Mouse (Mus musculus): Measurements from ENCODE around the gene Ywhae.
A peak's percentile ranks its signal among the peaks of the same experiment; 100 is the strongest.

Gene Ywhae

DNA sequence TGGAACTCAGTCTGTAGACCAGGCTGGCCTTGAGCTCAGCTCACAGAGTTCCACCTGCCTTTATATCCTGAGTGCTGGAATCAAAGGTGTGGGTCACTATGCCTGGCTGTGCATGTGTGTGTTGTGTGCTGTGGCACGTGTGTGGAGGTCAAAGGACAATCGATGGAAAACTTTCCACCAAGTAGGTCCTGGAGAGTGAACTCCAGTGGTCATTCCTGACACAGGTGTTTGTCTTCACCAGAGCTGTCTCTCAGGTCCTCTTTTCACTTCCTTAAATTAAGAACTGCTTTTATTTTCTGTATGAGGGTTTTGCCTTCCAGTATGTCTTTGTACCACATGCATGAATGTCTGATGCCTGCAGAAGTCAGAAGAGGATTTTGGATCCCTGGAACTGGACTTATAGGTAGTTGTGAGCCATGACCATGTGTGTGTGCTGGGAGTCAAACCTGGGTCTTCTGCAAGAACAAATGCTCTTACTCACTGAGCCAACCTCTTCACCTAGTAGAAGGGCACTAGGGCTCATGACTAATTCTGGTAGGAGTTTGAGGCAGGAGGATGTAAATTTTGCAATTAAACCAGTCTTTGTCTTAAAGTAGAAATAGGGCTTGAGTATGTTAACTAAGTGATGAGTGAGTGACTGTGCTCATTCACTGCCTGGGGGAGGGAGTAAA is 5.3 kb downstream of the Ywhae start:
- DNase-seq (ENCODE audit: low spot score), result no peak

DNA sequence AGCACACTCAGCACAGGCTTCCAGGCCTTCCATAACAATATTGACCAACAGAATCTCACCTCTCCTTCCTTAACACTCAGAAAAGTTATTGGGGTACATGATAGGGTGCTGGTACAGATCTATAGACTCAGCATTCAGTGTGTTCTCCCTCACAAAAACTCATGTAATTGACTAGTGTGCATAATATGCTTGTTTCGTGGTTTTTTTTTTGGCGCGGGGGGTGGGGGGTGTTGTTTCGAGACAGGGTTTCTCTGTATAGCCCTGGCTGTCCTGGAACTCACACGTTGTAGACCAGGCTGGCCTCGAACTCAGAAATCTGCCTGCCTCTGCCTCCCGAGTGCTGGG is 5.8 kb downstream of the Ywhae start:
- no peak for DNase-seq (ENCODE audit: low spot score)

DNA sequence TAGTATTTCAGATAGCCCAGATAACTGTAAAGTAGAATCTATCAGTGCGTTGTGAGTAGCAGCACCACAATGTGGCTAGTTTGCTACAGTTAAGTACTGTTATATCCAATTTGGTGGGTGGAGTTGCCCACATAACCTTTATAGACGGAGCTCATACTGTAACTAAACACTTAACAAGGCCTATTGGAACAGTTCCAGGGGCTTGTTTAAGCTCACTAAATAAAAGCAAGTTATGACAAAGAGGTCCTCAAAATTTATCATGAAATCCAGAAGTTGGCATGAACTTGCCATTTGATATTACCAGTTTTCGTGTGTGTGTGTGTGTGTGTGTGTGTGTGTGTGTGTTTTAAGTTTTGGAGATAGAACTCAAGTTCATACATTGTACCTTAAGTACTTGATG is 7.5 kb downstream of the Ywhae start:
- DNase-seq (ENCODE audit: low spot score), result no peak

DNA sequence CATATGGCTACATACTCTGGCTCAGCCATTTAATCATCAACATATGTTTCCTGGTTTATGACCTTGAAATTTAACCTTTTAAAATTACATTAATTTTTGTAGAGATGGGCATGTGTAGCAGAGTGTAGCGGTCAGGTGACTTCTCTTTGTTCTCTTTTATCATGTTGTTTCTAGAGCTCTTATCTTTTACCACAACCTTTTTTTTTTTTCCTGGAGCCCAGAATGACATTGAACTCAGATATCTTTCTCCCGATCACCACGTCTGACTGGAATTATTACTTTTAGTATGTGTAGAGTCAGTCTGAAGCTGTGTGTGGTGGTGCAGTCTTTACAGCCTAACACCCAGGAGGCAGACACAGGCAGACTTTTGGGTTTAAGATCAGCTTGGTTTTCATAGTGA is 8.9 kb downstream of the Ywhae start:
- no peak for DNase-seq (ENCODE audit: low spot score)

DNA sequence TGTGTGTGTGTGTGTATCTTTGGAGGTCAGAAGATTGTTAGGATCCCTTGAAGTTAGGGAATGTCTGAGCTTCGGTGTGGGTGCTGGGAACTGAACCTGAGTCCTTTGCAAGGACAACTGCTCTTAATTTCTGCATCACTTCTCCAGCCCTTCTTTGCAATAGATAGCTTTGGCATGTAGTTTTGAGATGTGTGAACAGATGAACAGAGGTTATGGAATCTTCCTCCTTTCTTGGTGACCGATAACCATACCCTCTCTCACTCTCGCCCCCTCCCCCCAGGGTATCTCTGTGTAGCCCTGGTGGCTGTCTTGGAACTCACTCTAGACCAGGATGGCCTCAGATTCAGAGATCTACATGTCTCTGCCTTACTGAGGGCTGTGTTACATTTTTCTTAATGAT is 12.1 kb downstream of the Ywhae start:
- DNase-seq (ENCODE audit: low spot score), result no peak

DNA sequence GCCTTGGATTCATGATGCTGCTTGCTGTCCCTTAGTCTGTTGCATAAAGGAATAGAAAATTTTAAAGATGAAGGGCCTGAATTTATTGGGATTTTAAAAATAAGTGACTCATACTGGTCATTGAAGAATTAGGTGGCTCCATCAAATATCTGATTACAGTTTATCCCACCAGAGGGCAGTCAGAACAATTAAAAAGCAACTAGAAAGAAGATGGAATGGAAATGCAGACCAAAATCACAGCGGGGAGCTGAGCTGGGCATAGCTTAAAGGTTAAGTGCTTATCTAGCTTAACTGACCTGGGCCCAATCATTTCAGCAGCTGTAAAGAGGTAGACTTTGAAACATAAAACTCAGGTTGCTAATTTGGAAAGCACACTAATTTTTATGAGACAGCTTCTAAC is 17.9 kb downstream of the Ywhae start:
- DNase-seq (ENCODE audit: low spot score), result no peak

DNA sequence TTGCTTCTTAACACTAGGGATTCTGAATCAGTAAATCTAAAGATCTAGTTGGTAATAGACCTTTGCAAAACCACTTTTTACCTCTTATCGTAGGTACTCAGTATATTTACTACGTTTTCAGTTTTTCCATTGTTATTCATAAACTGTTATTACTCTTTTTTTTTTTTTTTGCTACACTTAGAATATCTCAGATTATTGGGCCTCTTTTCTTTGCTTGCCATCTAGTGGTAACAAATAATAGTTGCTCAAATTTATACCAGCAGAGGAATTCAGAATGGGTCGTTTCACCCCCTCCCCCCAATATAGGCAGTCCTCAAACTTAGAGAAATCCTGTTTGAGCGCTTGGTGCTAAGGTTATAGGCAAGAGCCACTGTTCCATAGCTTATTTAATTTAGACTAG is 18.4 kb downstream of the Ywhae start:
- DNase-seq (ENCODE audit: low spot score), result no peak

DNA sequence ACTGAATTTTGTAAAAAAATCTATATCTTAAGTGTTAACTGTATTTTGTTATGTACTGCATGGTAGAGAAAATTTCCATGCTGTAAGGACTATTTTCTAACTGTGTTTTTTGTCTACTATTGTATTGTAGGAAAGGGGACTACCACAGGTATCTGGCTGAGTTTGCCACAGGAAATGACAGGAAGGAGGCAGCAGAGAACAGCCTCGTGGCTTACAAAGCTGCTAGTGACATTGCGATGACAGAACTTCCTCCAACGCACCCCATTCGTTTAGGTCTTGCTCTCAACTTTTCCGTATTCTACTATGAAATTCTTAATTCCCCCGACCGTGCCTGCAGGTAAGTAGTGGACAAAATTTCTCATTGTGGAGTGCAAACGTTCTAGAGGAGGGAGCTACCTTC is 24.0 kb downstream of the Ywhae start:
- DNase-seq (ENCODE audit: low spot score), result no peak

DNA sequence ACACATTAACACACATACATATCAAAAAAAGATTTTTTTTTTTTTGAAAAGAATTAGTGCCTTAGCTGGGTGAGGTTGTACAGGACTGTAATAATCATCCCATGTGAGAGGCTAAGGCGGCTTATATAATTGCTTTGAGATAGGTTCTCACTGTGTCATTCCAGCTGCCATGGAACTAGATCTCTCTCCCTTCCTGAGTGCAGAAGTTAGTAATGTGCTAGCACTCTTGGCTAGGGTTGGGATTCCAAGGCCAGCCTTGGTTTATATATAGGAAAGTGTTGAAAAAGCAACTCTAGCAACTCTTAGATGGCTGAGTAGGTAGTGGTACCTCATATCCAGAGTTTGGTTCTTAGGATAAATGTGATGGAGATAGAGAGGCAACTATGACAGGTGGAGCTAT is 25.9 kb downstream of the Ywhae start:
- DNase-seq (ENCODE audit: low spot score), result no peak

DNA sequence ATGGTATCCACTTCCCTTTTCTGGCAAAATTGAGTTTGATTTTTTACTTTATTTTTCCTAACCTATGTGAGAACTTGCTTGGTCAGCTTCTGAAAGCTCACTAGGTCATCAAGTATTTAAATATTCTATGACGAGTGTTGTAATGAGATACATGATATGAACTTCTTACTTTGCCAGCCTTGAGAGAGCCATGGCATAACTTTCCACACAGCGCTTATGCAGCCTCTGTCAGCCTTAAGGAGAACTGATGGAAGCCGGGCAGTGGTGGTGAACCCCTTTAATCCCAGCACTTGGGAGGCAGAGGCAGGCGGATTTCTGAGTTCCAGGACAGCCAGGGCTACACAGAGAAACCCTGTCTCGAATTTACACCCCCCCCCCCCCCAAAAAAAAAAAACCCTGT is 28.1 kb downstream of the Ywhae start:
- DNase-seq (ENCODE audit: low spot score), result no peak

DNA sequence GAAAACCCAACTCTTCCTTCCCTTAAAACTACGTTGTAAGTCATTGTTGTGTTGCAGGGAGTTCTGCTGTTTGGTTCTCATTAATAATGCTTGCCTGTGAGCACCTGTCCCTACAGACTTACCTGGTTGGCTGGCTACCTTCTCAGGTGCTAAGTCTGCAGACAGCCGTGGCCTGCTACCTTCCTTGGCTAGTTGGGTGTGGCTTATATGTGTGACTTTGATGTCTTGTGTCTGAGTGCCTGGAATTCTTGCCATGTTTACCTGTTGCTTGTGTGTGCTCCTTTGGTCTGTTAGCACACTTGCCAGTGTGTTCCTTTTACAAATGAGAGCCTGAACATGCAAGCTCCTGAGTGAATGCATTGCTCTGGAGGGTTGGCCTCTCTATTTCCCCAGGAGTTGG is 30.0 kb downstream of the Ywhae start:
- no peak for DNase-seq (ENCODE audit: low spot score)

DNA sequence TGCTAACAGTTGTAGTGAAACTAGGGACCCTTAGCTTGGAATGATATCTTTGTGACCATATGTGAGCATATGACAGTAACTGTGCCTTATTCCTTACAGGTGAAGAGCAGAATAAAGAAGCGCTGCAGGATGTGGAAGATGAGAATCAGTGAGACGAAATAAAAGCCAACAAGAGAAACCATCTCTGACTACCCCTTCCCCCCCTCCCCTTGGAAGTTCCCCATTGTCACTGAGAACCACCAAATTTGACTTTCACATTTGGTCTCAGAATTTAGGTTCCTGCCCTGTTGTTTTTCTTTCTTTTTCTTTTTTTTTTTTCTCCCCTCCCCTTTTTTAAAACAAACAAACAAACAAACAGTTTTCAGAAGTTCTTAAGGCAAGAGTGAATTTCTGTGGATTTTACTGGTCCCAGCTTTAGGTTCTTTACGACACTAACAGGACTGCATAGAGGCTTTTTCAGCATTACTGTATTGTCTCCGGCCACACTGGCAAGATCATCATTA is 31.9 kb downstream of the Ywhae start:
- no peak for DNase-seq (ENCODE audit: low spot score)

DNA sequence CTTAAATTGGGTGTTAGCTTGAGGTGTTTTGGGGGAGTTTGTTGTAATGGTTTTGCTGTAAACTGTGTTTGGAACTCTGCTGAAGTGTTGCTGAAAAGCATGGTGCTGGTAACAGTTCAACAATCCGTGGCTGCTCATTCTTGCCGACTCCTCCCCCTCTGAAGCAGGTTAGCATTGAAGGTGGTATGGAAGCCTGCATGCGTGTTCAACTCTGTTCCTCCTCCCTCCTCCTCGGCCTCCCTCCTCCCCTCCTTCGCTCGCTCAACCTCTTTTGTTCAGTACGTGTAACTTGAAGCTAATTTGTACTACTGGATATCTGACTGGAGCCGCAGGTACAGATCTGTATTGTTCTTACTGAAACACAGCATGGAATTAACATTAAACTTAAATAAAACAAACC is 32.5 kb downstream of the Ywhae start:
- no peak for DNase-seq (ENCODE audit: low spot score)

DNA sequence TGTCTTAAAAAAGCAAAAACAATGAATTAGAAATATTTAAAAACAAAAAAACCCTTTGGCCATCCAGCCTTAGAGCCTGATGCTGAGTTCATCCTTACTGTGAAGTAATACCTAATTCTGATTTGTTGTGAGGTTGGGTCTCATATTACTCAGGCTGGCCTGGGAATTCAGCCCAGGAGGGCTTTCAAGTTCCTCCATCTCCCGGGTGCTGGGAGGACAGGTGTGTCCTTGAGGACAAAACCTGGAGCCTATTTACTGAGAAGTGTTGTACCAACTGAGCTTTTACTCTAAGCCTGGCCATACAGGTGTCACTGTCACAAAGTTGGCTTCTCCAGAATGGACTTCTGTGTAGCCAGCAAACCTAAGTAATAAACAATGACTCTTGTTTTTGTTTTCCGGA is 34.3 kb downstream of the Ywhae start:
- DNase-seq (ENCODE audit: low spot score), result peak; percentile 10

DNA sequence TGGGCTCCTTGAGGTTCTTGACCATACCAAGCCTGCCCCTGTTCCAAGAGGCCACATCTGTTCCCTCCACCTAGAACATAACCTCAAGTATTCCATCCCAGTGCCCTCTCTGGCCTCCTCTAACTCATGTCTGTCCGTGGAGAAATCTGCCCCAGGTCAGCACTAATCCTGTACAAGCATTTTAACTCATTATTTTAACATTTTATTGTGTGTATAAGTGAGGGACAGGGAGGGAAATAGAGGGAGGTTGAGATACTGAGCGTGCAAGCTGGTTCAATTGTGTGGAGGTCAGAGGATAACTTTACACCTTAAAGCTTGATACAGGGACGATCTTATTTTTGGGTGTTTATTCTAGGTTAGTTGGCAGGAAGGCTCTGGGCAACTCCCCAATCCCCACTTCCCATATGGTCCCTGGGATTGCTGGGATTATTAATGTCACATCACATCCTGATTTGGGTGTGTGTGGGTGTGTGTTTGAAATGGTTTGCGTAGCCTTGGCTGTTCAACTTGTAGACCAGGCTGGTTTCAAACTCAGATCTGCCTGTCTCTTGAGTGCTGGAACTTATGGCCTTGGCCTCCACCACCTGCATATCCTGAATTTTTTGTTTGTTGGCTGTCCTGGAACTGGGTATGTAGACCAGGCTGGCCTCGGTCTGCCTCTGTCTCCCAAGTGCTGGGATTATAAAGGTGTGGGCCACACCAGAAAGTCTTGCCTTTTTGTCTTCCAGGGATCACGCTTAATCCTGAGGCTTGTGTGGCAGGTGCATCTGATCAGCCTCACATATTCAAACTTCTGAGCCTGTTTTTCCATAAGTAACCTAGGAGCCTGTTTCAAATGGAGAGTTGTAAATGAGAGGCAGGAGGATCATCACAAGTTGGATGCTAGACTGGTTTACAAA is 35.7 kb downstream of the Ywhae start:
- DNase-seq (ENCODE audit: low spot score), result no peak

DNA sequence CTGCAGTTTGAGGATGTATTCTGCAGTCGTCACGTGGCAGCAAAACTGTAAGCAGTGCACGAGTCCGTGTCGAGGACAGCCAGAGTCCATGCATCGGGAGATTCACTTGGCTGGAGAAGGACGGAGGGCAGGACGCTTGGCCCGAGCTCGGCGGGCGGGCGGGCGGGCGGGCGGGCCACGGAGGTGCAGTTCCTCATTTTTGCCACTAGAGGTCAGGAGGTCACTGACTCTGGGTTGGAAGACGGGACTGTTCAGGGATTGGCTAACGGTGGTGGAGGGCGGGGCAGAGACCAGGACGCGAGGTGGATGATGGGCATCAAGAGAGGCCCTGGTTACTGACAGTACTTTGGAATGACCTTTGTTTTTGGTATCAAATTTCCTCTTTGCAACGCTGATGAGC is 36.5 kb downstream of the Ywhae start:
- peak; percentile 92 for DNase-seq (ENCODE audit: low spot score)

DNA sequence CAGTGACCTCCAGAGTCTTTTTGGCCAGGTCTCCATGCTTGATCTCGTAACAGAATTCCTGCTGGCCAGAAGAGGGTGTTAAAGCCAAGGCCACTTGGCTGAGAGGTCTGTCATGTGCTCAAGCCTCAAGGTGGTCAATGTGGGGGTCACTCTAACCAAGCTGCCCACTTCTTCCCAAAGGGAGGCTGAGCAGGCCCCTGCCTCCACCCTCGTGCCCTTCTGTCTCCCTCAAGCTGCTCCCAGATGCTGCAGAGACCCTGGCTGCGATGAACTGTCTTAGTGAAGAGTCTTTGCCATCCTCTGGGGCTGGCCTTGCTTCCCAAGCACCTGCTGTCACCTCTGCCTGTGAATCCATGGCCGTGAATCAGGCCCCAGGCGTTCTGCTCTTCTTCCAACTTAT is 39.9 kb downstream of the Ywhae start:
- no peak for DNase-seq (ENCODE audit: low spot score)

DNA sequence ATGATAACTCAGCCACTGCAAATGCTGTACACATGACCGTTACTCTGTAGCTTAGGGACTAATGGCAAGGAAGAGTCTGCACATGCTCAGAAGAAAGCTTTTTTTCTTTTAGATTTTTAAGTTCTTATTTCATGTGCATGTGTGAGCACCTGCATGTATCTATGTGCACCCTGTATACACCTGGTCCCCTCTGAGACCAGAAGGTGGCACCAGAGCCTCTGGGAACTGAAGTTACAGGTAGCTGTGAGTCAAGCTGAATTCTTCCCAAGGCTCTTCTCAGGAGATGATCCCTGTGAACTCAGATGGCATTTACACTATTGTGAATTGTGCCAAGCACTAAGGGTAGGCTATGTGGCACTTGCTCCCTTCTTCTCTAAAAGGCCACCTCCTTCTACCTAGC is 43.2 kb downstream of the Ywhae start:
- DNase-seq (ENCODE audit: low spot score), result no peak

DNA sequence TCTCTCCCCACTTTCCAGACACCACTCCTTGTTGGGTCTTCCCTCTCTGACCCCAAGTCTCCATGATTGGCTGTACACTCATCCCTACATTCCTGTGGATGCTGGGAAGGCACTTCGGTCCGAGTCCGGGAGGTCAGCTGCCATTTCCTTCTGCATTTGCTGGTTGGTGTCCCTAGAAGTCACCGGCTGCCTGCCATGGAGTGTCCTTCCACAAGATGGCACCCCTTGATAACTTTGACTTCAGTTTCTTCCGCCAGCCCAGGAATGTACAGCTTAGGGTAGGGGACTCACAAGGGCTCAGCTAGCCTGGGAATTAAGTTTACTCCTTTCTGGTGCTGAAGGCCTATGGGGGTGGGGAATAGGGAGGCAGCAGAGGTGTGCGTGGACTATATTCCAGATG is 49.2 kb downstream of the Ywhae start:
- DNase-seq (ENCODE audit: low spot score), result peak; percentile 88

DNA sequence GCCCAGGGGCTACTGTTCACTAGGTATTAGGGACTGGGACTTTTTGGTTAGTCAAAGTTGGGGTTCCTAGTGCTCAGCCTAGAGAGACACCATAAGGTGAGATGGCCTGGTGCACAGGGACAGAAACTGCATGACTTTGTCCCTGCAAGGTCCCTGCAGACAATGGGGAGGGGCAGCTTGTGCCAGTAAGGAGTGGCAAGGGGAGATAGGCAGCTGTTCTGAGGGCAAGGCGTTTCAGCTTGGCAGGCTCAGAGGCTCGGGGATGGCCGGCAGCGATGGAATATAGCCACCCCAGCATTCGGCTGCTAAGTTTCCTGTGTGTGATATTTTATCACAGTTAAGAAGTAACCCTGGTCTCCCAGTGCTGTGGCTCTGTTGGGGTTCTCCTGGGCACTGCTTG is 51.1 kb downstream of the Ywhae start:
- DNase-seq (ENCODE audit: low spot score), result no peak

DNA sequence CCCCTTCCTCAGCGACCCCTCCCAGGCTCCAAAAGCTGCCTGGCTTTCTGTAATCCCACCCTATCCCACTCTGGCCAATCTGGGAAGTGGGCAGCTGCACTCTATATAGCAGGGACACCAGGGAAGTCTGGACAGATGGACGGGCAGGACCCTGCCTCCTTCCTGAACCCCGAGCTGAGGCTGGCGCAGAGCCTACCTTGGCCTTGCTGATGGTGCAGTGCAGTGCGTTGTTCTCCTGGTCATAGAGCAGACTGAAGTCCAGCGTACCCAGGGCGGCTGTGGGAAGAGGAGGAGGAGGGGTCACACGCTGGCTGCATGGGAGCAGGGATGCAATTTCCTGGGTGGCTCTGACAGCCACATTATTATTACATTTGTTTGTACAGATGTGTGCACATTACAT is 53.2 kb downstream of the Ywhae start:
- no peak for DNase-seq (ENCODE audit: low spot score)

DNA sequence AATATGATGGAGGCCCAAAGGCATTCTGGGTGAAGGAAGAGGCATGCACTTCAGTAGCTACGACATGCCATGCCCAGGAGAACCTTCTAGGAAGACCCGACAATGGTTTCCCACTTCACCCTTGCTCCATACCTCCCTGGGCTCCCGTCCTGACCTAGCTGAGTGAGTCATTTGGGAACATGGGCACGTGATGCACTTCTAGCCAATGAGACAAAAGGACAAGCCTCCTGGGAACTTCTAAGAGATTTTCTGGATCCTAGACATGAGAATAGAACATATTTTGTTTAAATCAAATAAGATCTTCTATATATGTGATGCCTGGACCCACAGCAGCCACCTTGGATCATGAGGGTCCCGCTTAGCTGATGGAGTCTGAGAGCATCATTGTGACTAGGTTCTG is 59.9 kb downstream of the Ywhae start:
- DNase-seq (ENCODE audit: low spot score), result no peak

DNA sequence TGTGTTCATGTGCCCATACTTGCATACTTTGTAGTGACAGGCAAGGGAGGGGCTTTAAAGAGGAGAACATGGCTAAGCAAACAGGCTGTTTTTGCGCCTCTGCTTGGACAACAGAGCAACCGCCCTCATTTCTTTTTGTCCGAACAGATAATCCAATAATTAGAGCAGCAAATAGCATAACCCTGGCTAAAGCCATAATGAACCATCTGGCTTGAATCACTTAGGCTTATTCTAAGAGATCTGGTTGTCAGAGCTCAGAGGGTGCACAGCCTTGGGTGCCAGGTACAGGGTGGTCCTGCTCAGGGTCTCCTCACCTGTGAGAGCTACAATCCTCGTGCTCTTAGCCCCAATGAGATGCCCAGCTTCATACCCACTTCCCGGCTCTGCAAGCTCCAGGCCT is 60.7 kb downstream of the Ywhae start:
- DNase-seq (ENCODE audit: low spot score), result no peak

Measured in embryo, embryonic 10.5 days (tissue).